Mouse (Mus musculus): ENCODE results near the gene Rtca. TPM values are rescaled to one million over a fixed set of nuclear protein-coding genes. Genes with fewer than 3 reads are reported as not detected.

Rtca gene
- total RNA-seq, 1 experiment from 2014 or later, result 18.9 TPM

GRCm38 (mm10) chr3:116480937-116481336, 27.1 kb downstream of the Rtca start:
- no peak for ATAC-seq (replicated peaks; ENCODE audit: insufficient number of reproducible peaks, low FRiP score, low TSS enrichment, poor library complexity, severe bottlenecking)

DNA sequence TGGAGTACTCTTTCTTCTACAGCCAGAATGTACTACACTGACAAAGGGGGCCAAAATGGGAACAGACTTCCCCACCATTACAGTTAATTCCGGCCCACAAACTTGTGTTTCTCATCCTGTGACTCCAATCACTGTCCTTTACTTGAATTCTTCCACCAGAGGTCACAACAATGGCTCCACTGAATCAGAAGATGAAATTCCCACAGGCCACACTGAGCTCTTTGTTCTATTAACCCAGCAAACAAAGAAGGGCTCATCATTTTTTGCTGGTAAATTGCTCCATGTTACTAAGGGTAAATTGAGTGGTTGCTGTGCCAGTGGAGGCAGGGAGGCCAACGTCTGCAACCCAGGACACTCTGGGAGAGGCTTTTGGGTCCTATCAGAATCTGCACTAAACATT, 27.9 kb downstream of the Rtca start:
- ATAC-seq (replicated peaks; ENCODE audit: insufficient number of reproducible peaks, low FRiP score, low TSS enrichment, poor library complexity, severe bottlenecking), result no peak

GRCm38 (mm10) chr3:116477351-116477750, 30.7 kb downstream of the Rtca start:
- ATAC-seq (replicated peaks; ENCODE audit: insufficient number of reproducible peaks, low FRiP score, low TSS enrichment, poor library complexity, severe bottlenecking), result no peak

DNA sequence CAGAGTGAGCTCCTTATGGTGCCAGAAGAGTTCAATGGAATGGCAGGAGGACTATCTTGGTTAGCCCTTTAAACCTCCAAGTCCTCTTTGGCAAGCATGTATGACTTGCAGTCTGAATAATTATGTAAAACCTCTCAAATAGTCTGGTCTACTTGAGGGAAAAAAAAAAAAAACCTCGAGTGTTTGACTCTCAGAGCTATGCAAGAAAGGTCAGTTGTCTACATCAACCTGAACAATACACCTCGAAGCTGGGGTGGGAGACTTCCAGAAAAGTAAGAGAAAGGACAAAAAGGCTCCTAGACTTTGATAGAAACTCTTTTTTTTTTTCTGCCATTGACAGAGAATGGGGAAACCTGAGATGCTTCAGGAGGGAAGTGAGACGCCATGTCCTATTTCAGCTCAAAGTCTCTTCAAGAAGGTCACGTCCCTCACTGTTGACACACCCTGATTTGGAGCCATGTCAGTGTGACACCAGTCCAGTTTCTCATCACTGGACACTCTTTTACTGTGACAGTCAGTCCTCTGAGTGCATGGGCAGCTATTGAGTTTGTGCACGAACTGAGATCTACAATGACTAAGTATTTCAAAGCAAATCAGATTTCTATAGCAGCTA, 31.2 kb downstream of the Rtca start:
- 0 out of 2 replicates have a peak, but pooled peaks have one; percentile 53 for ATAC-seq (replicated peaks; ENCODE audit: insufficient number of reproducible peaks, low FRiP score, low TSS enrichment, poor library complexity, severe bottlenecking)

GRCm38 (mm10) chr3:116474602-116475001, 33.4 kb downstream of the Rtca start:
- ATAC-seq (replicated peaks; ENCODE audit: insufficient number of reproducible peaks, low FRiP score, low TSS enrichment, poor library complexity, severe bottlenecking), result no peak

DNA sequence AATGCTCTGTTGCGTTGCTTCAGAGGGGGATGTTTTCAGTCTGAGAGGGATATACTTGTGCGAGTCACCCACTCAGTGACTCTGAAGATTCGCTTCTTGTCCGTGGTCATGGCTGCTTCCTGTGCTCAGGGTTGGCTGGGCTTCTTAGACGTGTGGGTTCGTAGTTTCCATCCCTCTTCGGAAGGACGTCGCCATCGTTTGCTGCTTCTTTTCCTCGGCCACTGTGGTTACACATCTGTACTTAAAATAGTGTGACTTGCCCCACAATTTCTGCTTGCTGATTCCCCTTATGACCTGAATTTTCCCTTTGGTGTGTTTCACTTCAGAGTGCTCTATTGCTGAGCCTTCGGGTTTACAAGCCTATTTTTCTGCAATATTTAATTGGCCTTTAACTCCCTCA, 42.3 kb downstream of the Rtca start:
- ATAC-seq (replicated peaks; ENCODE audit: insufficient number of reproducible peaks, low FRiP score, low TSS enrichment, poor library complexity, severe bottlenecking), result no peak

GRCm38 (mm10) chr3:116464318-116464717, 43.7 kb downstream of the Rtca start:
- no peak for ATAC-seq (replicated peaks; ENCODE audit: insufficient number of reproducible peaks, low FRiP score, low TSS enrichment, poor library complexity, severe bottlenecking)

GRCm38 (mm10) chr3:116461053-116461452, 47.0 kb downstream of the Rtca start:
- ATAC-seq (replicated peaks; ENCODE audit: insufficient number of reproducible peaks, low FRiP score, low TSS enrichment, poor library complexity, severe bottlenecking), result no peak

DNA sequence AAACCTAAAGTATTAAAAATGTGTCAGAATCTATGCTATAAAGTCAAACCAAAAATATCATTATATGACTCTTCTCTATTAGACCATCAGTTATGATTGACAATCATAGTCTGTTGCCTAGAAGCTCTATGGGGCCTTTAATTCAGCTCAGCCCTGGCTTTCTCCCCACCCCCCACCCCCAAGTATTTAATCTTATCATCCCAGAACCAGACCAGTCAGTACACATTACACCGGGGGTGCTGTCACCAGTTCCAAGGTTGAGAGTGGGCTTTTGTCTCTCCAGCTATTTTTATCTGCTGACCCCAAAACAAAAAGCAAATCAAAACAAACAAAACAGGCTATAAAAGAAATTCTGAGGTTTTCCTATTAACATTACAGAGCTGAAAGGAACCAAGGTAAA, 53.5 kb downstream of the Rtca start:
- ATAC-seq (replicated peaks; ENCODE audit: insufficient number of reproducible peaks, low FRiP score, low TSS enrichment, poor library complexity, severe bottlenecking), result no peak

GRCm38 (mm10) chr3:116450741-116451140, 57.3 kb downstream of the Rtca start:
- ATAC-seq (replicated peaks; ENCODE audit: insufficient number of reproducible peaks, low FRiP score, low TSS enrichment, poor library complexity, severe bottlenecking), result peak; percentile 47; the same call in 1 of the 2 replicates

DNA sequence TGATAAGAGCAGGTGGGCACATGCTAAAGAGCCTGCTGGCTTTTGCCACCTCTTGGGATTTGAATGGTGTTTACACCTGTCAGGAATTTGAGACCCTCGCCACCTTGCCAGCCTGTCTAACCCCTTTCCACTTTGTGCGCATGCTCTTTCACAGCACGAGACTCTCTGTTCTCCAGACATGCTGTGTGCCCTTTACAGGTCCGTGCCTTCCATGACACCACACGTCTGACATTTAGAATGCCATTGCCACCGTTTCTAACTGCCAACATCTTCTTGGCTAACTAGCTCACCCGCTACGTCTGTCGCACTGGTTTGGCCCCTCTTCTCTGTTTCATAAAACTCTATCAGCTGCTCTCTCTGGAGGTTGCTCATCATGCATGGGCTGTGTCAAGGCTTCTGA, 63.7 kb downstream of the Rtca start:
- ATAC-seq (replicated peaks; ENCODE audit: insufficient number of reproducible peaks, low FRiP score, low TSS enrichment, poor library complexity, severe bottlenecking), result no peak

DNA sequence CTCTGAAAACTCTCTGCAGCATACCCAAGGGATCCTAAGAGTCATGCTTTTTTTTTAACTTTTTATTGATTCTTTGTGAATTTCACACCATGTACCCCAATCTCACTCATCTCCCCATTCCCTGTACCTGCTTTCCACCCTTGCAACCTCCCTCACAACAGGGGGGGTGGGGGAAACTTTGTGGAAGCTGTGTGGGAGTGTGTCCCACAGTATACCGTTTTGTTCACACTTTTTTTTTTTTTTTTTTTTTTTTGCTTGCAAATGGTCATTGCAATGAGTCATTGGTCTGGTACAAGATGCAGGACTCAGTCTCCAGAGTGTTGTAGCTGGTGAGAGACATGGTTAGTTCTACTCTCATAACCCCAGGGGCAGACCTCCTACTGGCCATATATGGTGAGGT, 65.2 kb downstream of the Rtca start:
- ATAC-seq (replicated peaks; ENCODE audit: insufficient number of reproducible peaks, low FRiP score, low TSS enrichment, poor library complexity, severe bottlenecking), result no peak

GRCm38 (mm10) chr3:116441518-116442205, 66.3 kb downstream of the Rtca start:
- no peak for ATAC-seq (replicated peaks; ENCODE audit: insufficient number of reproducible peaks, low FRiP score, low TSS enrichment, poor library complexity, severe bottlenecking)

DNA sequence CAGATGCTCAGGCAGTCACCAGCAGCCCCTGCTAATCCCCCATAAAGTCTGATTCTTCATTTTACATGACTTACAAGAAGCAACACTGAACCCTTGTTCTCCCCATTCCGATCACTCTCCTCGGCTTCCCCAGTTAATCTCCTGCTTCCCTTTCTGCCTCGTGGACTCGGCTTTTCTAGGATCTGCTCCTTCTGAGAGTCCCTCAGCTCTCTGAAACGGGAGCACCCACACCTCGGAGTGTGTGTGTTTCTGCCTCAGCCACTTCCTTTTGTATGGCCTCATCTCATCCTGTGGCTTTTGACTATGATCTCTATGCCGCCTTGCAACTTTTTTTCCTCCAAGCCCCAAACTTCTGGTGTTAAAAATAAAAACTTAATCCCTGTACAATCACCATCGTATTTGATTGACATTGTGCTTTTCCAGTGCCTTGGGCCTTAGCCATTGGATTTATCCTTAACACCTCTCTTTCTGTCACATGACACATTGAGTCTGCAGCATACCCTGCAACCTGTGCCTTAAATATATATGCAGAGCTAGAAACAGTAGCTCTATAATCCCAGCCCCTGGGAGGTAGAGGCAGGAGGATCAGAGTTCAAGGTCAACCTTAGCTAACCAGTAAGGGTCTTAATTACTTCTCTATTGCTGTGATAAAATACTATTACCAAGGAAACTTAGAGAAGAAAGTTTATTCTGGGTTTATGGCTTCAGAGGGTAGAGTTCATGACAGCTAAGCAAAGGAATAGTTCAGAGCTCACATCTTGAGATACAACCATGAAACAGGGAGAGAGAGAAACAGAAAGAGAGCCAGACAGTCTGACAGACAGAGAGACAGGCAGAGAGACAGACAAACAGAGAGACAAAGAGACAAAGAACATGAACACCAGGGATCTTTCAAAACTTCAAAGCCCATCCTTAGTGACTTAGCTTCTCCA, 67.7 kb downstream of the Rtca start:
- ATAC-seq (replicated peaks; ENCODE audit: insufficient number of reproducible peaks, low FRiP score, low TSS enrichment, poor library complexity, severe bottlenecking), result no peak

Other genes with a start within 250 kb of the Rtca start
- 27.2 to 31.3 TPM (median 28.2 TPM) in 3 replicates for gene Cdc14a, start 84.2 kb downstream of the Rtca start, total RNA-seq (2017)
- 6.5 to 16.9 TPM (median 8.7 TPM) in 3 replicates for gene Dbt, start 4.9 kb upstream of the Rtca start, total RNA-seq (2017)
- 1.6 TPM in 1 of 3 replicates, not detected in the others for gene Lrrc39, start 54.8 kb upstream of the Rtca start, total RNA-seq (2017)
- 15.1 to 20.6 TPM (median 19.1 TPM) in 3 replicates for gene Sass6, start 86.8 kb upstream of the Rtca start, total RNA-seq (2017)
- 56.2 to 58.5 TPM (median 58.1 TPM) in 3 replicates for gene Trmt13, start 106.4 kb upstream of the Rtca start, total RNA-seq (2017)
- 99.6 to 106 TPM (median 102 TPM) in 3 replicates for gene Mfsd14a, start 154.5 kb upstream of the Rtca start, total RNA-seq (2017)
- not detected in 3 replicates for gene Gm43191, start 173.1 kb upstream of the Rtca start, total RNA-seq (2017)
- 59.2 to 79.8 TPM (median 73.4 TPM) in 3 replicates for gene Slc35a3, start 204.6 kb upstream of the Rtca start, total RNA-seq (2017)

Data from monocyte, adult 5-6 weeks (primary cell).